Mouse (Mus musculus): ENCODE data around the gene Grid1.

DNA sequence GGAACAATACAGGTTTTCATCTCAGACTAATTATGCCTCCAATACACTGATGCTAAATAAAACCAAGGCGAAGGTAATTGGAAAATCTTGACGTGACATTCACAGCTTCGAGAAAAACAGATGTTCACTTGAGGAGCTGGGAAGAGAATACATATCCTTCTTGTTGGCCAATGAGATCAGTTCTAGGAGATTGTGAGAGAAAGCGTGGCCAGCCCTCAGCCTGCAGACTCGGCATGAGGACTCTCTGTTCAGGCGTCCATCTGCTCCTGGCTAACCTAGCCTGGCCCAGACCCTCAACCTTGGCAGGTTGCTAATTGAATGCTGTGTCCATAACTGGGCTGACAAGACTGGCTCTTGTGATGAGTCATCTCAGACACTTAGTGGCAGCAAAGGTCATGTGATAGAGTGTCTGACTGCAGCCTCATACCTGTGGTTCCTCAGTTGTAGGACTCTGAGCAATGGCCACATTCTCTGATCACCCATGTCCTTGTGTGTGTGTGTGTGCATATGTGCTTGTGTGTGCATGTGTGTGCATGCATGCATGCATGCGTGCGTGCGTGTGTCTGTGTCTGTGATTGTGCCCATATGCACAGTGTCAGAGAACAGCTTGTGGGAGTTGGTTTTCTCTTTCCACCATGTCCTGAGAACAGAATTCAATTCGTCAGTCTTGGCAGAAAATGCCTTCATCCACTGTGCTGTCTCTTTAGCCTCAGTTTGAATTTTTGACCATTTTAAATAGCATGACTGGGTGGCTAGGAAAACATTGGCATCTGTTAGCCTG, 225.2 kb downstream of the Grid1 start:
- TF ChIP-seq CTCF (conservative IDR thresholded peaks at IDR 0.05; ENCODE audit: low read length), result no peak
- no peak for TF ChIP-seq NANOG (IDR thresholded peaks at IDR 0.05; ENCODE audit: borderline replicate concordance, low read length)
- no peak for TF ChIP-seq POU5F1 (IDR thresholded peaks at IDR 0.05; ENCODE audit: borderline replicate concordance, low read length)

All from E14TG2a.4 (cell line).